Mouse (Mus musculus): Measurements from ENCODE around the gene Cldn4. TPM values are rescaled to one million over a fixed set of nuclear protein-coding genes. Genes with fewer than 3 reads are reported as not detected.
A peak's percentile ranks its signal among the peaks of the same experiment; 100 is the strongest.

Gene Cldn4
- polyA plus RNA-seq, 1 experiment = 259 TPM

- Histone ChIP-seq H3K27ac (ENCODE audit: insufficient read depth, low read length) (no peak overlapping the region), H3K4me1 (ENCODE audit: control insufficient read depth, insufficient read depth, low read length) (peaks cover 5% of the 10 kb centered on the region), H3K36me3 (ENCODE audit: control insufficient read depth, insufficient read depth, low read length, poor library complexity, severe bottlenecking) (no peaks in the 10 kb centered on the region), H3K9ac (ENCODE audit: low read depth, poor library complexity, severe bottlenecking) (no peak overlapping the region), H3K4me3 (ENCODE audit: low read depth, low read length) (no peak overlapping the region), H3K9me3 (replicated peaks; ENCODE audit: control insufficient read depth, insufficient read depth, low read length, poor library complexity, severe bottlenecking) (no peaks in the 10 kb centered on the region), H3K27me3 (ENCODE audit: control insufficient read depth, insufficient read depth, low read length, poor library complexity, severe bottlenecking) (no peaks in the 10 kb centered on the region)
- no peak for TF ChIP-seq POLR2A (IDR thresholded peaks at IDR 0.05; ENCODE audit: insufficient read depth, low read length)
- TF ChIP-seq CTCF (IDR thresholded peaks at IDR 0.05; ENCODE audit: low read depth, low read length) = no peak
- no peak for TF ChIP-seq EP300 (IDR thresholded peaks at IDR 0.05; ENCODE audit: insufficient read depth, low read depth, low read length)
Observed at GRCm38 (mm10) chr5:134976164-134976563, 29.4 kb upstream of the Cldn4 start.

- no peaks in the 10 kb centered on the region for H3K36me3 ChIP-seq (ENCODE audit: control insufficient read depth, insufficient read depth, low read length, poor library complexity, severe bottlenecking)
- H3K4me1 ChIP-seq (ENCODE audit: control insufficient read depth, insufficient read depth, low read length) = peaks cover 5% of the 10 kb centered on the region
- H3K9me3 ChIP-seq (replicated peaks; ENCODE audit: control insufficient read depth, insufficient read depth, low read length, poor library complexity, severe bottlenecking) = no peaks in the 10 kb centered on the region
- no peak overlapping the region for H3K4me3 ChIP-seq (ENCODE audit: low read depth, low read length)
- no peaks in the 10 kb centered on the region for H3K27me3 ChIP-seq (ENCODE audit: control insufficient read depth, insufficient read depth, low read length, poor library complexity, severe bottlenecking)
- no peak overlapping the region for H3K27ac ChIP-seq (ENCODE audit: insufficient read depth, low read length)
- H3K9ac ChIP-seq (ENCODE audit: low read depth, poor library complexity, severe bottlenecking) = no peak overlapping the region
- TF ChIP-seq CTCF (IDR thresholded peaks at IDR 0.05; ENCODE audit: low read depth, low read length) = no peak
- no peak for TF ChIP-seq EP300 (IDR thresholded peaks at IDR 0.05; ENCODE audit: insufficient read depth, low read depth, low read length)
- TF ChIP-seq POLR2A (IDR thresholded peaks at IDR 0.05; ENCODE audit: insufficient read depth, low read length) = no peak
Observed at GRCm38 (mm10) chr5:134974921-134975320, 28.2 kb upstream of the Cldn4 start.

- Histone ChIP-seq H3K27me3 (ENCODE audit: control insufficient read depth, insufficient read depth, low read length, poor library complexity, severe bottlenecking) (no peaks in the 10 kb centered on the region), H3K9ac (ENCODE audit: low read depth, poor library complexity, severe bottlenecking) (no peak overlapping the region), H3K27ac (ENCODE audit: insufficient read depth, low read length) (peak overlapping the region; percentile 42; the same call in 1 of the 2 replicates), H3K4me3 (ENCODE audit: low read depth, low read length) (no peak overlapping the region), H3K4me1 (ENCODE audit: control insufficient read depth, insufficient read depth, low read length) (peaks cover 5% of the 10 kb centered on the region), H3K36me3 (ENCODE audit: control insufficient read depth, insufficient read depth, low read length, poor library complexity, severe bottlenecking) (no peaks in the 10 kb centered on the region), H3K9me3 (replicated peaks; ENCODE audit: control insufficient read depth, insufficient read depth, low read length, poor library complexity, severe bottlenecking) (no peaks in the 10 kb centered on the region)
- TF ChIP-seq CTCF (IDR thresholded peaks at IDR 0.05; ENCODE audit: low read depth, low read length) (no peak), EP300 (IDR thresholded peaks at IDR 0.05; ENCODE audit: insufficient read depth, low read depth, low read length) (no peak), POLR2A (IDR thresholded peaks at IDR 0.05; ENCODE audit: insufficient read depth, low read length) (no peak)
Observed at GRCm38 (mm10) chr5:134974294-134974693, 27.6 kb upstream of the Cldn4 start.

GRCm38 (mm10) chr5:134973526-134973925 is 26.8 kb upstream of the Cldn4 start:
- H3K9me3 ChIP-seq (replicated peaks; ENCODE audit: control insufficient read depth, insufficient read depth, low read length, poor library complexity, severe bottlenecking) = no peaks in the 10 kb centered on the region
- H3K36me3 ChIP-seq (ENCODE audit: control insufficient read depth, insufficient read depth, low read length, poor library complexity, severe bottlenecking) = no peaks in the 10 kb centered on the region
- H3K4me3 ChIP-seq (ENCODE audit: low read depth, low read length) = no peak overlapping the region
- TF ChIP-seq CTCF (IDR thresholded peaks at IDR 0.05; ENCODE audit: low read depth, low read length) = no peak
- 0 out of 2 replicates have a peak, but pooled peaks have one; percentile 51 for TF ChIP-seq EP300 (IDR thresholded peaks at IDR 0.05; ENCODE audit: insufficient read depth, low read depth, low read length)
- H3K9ac ChIP-seq (ENCODE audit: low read depth, poor library complexity, severe bottlenecking) = 0 out of 2 replicates have a peak overlapping the region, but pooled peaks have one; percentile 0
- H3K4me1 ChIP-seq (ENCODE audit: control insufficient read depth, insufficient read depth, low read length) = peaks cover 3% of the 10 kb centered on the region
- H3K27me3 ChIP-seq (ENCODE audit: control insufficient read depth, insufficient read depth, low read length, poor library complexity, severe bottlenecking) = no peaks in the 10 kb centered on the region
- peak overlapping the region; percentile 77 for H3K27ac ChIP-seq (ENCODE audit: insufficient read depth, low read length)

GRCm38 (mm10) chr5:134973081-134973480 is 26.3 kb upstream of the Cldn4 start:
- TF ChIP-seq POLR2A (IDR thresholded peaks at IDR 0.05; ENCODE audit: insufficient read depth, low read length) (no peak), CTCF (IDR thresholded peaks at IDR 0.05; ENCODE audit: low read depth, low read length) (no peak), EP300 (IDR thresholded peaks at IDR 0.05; ENCODE audit: insufficient read depth, low read depth, low read length) (no peak)
- Histone ChIP-seq H3K27me3 (ENCODE audit: control insufficient read depth, insufficient read depth, low read length, poor library complexity, severe bottlenecking) (no peaks in the 10 kb centered on the region), H3K27ac (ENCODE audit: insufficient read depth, low read length) (peak overlapping the region; percentile 77), H3K36me3 (ENCODE audit: control insufficient read depth, insufficient read depth, low read length, poor library complexity, severe bottlenecking) (no peaks in the 10 kb centered on the region), H3K4me3 (ENCODE audit: low read depth, low read length) (no peak overlapping the region), H3K4me1 (ENCODE audit: control insufficient read depth, insufficient read depth, low read length) (peaks cover 6% of the 10 kb centered on the region), H3K9me3 (replicated peaks; ENCODE audit: control insufficient read depth, insufficient read depth, low read length, poor library complexity, severe bottlenecking) (no peaks in the 10 kb centered on the region), H3K9ac (ENCODE audit: low read depth, poor library complexity, severe bottlenecking) (0 out of 2 replicates have a peak overlapping the region, but pooled peaks have one; percentile 0)

- TF ChIP-seq POLR2A (IDR thresholded peaks at IDR 0.05; ENCODE audit: insufficient read depth, low read length) (no peak), EP300 (IDR thresholded peaks at IDR 0.05; ENCODE audit: insufficient read depth, low read depth, low read length) (peak; percentile 100)
- peaks cover 11% of the 10 kb centered on the region for H3K4me1 ChIP-seq (ENCODE audit: control insufficient read depth, insufficient read depth, low read length)
- H3K27me3 ChIP-seq (ENCODE audit: control insufficient read depth, insufficient read depth, low read length, poor library complexity, severe bottlenecking) = no peaks in the 10 kb centered on the region
- peak overlapping the region; percentile 42; the same call in 1 of the 2 replicates for H3K9ac ChIP-seq (ENCODE audit: low read depth, poor library complexity, severe bottlenecking)
- H3K9me3 ChIP-seq (replicated peaks; ENCODE audit: control insufficient read depth, insufficient read depth, low read length, poor library complexity, severe bottlenecking) = no peaks in the 10 kb centered on the region
- peak overlapping the region; percentile 79 for H3K27ac ChIP-seq (ENCODE audit: insufficient read depth, low read length)
- H3K4me3 ChIP-seq (ENCODE audit: low read depth, low read length) = no peak overlapping the region
- H3K36me3 ChIP-seq (ENCODE audit: control insufficient read depth, insufficient read depth, low read length, poor library complexity, severe bottlenecking) = no peaks in the 10 kb centered on the region
Observed at GRCm38 (mm10) chr5:134970671-134971070, 23.9 kb upstream of the Cldn4 start.
